Mouse (Mus musculus): ENCODE results near the gene Iba57. TPM values are rescaled to one million over a fixed set of nuclear protein-coding genes. Genes with fewer than 3 reads are reported as not detected.

Gene Iba57
- polyA plus RNA-seq, 1 experiment from 2014 or later, result 1.5 TPM

- under 1% methylated on average over 65 of the region's 67 CpGs for WGBS
- H3K4me1 ChIP-seq (ENCODE audit: control insufficient read depth, insufficient read depth, low read length), result peaks cover 3% of the 10 kb centered on the region; the same call in 1 of the 2 replicates
- H3K4me3 ChIP-seq (ENCODE audit: low read depth, low read length), result peak within 1 kb of the TSS; percentile 90
- peak within 1 kb of the TSS; percentile 89 for H3K27ac ChIP-seq (replicated peaks; ENCODE audit: low read depth, low read length)
- H3K27me3 ChIP-seq (ENCODE audit: control insufficient read depth, insufficient read depth, low read length), result no peaks in the 10 kb centered on the region
- H3K9ac ChIP-seq (replicated peaks; ENCODE audit: low read length), result peak within 1 kb of the TSS; percentile 86
- ATAC-seq (replicated peaks; ENCODE audit: insufficient number of reproducible peaks, low FRiP score, low TSS enrichment, low read depth), result peak; percentile 62
- peak within 1 kb of the TSS; percentile 77 for H3K4me2 ChIP-seq (ENCODE audit: low read depth, low read length)
- DNase-seq (ENCODE audit: low spot score), result peak; percentile 97
- H3K36me3 ChIP-seq (replicated peaks; ENCODE audit: control insufficient read depth, insufficient read depth, low read depth, low read length), result peaks cover 3% of the 10 kb centered on the region
- H3K9me3 ChIP-seq (replicated peaks; ENCODE audit: control insufficient read depth, low read length), result no peaks in the 10 kb centered on the region
Measured at GRCm38 (mm10) chr11:59208153-59208831, 44.8 kb upstream of the Iba57 start, which contains the start of gene 2310033P09Rik. Gene 2310033P09Rik, plus strand, starts transcription at chr11:59208321.

DNA sequence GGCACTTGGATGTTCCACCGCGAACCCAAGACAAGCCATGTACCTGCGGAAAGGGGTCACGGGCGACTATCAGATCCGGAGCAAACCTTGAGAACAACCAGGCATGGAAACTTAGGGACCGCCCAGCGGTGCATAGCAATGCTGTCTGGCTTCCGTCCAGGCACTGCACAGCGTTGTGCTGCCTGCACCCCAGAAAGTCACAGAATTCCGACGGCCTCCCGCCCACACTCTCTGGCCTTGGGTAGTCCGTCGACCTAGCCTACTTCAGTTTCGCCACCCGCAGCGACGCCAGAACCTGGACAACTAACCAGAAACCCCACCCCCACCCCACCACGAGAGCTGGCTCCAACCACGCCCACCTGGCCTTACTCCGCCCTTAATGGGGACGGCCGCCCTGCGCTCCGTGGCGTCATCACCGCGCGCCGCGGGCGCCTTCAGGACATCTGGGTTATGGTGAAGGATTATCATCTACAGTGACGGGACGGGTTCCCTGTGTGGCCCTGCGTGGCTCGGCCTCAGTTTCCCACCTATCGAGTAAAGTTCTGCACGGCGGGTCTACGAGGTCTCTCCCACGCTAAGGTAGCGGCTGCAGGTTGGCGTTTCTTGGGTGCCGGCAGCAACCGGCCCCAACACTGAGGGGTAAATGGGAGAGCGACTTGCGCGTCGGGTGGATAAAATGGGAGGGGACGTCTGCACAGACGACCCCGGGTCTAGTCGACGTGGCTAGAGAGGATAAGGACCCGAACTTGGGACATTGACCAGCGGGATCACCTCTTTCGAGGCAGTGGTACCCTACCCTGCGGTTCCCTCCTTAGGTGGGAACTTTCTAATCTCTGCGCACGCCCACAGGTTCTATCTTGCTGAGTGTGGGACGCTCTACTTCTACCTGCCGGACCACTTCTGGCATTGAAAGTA, 38.8 kb upstream of the Iba57 start, which contains the start of gene Mrpl55:
Mrpl55 (plus strand) TSS at position 406 of the 915 bp plus-strand sequence.
- Histone ChIP-seq H3K4me3 (ENCODE audit: low read depth, low read length) (peak within 1 kb of the TSS; percentile 84), H3K4me1 (ENCODE audit: control insufficient read depth, insufficient read depth, low read length) (no peaks in the 10 kb centered on the region; the same call in 1 of the 2 replicates), H3K27ac (replicated peaks; ENCODE audit: low read depth, low read length) (peak within 1 kb of the TSS; percentile 35; the same call in 1 of the 2 replicates), H3K36me3 (replicated peaks; ENCODE audit: control insufficient read depth, insufficient read depth, low read depth, low read length) (no peaks in the 10 kb centered on the region; the same call in none of the 2 replicates), H3K9ac (replicated peaks; ENCODE audit: low read length) (peak within 1 kb of the TSS; percentile 85), H3K27me3 (ENCODE audit: control insufficient read depth, insufficient read depth, low read length) (no peaks in the 10 kb centered on the region), H3K9me3 (replicated peaks; ENCODE audit: control insufficient read depth, low read length) (no peaks in the 10 kb centered on the region), H3K4me2 (ENCODE audit: low read depth, low read length) (peak within 1 kb of the TSS; percentile 76)
- DNase-seq (ENCODE audit: low spot score), result peak; percentile 96
- peak; percentile 90 for ATAC-seq (replicated peaks; ENCODE audit: insufficient number of reproducible peaks, low FRiP score, low TSS enrichment, low read depth)
- WGBS, result under 1% methylated on average over 63 of the region's 63 CpGs

GRCm38 (mm10) chr11:59201216-59202002, 37.9 kb upstream of the Iba57 start:
- Histone ChIP-seq H3K4me2 (ENCODE audit: low read depth, low read length) (peak overlapping the region; percentile 76), H3K4me3 (ENCODE audit: low read depth, low read length) (peak overlapping the region; percentile 84), H3K27ac (replicated peaks; ENCODE audit: low read depth, low read length) (no peak overlapping the region), H3K27me3 (ENCODE audit: control insufficient read depth, insufficient read depth, low read length) (no peaks in the 10 kb centered on the region), H3K9ac (replicated peaks; ENCODE audit: low read length) (peak overlapping the region; percentile 85), H3K36me3 (replicated peaks; ENCODE audit: control insufficient read depth, insufficient read depth, low read depth, low read length) (no peaks in the 10 kb centered on the region; the same call in none of the 2 replicates), H3K4me1 (ENCODE audit: control insufficient read depth, insufficient read depth, low read length) (no peaks in the 10 kb centered on the region; the same call in 1 of the 2 replicates), H3K9me3 (replicated peaks; ENCODE audit: control insufficient read depth, low read length) (no peaks in the 10 kb centered on the region)
- DNase-seq (ENCODE audit: low spot score), result no peak
- WGBS, result 33% methylated on average over 16 of the region's 16 CpGs
- ATAC-seq (replicated peaks; ENCODE audit: insufficient number of reproducible peaks, low FRiP score, low TSS enrichment, low read depth), result no peak

DNA sequence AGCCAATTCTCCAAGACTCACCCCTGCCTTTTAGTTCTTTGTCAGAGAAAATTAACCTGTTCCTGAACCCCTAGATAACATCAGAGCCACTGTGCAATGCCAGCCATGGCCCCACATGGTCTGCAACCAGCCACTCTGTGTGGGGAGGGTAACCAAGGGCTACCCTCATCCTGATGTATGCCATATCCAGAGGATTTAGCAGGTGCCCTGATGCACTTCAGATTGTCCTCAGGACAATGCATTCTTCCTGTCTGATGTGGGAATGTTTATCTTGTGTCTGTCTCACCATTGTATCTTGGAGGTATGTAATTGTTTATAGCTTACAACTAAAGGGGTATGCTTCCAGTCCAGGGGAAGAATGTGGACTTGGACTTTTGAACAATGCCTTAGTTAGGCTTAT, 32.7 kb upstream of the Iba57 start:
- H3K4me3 ChIP-seq (ENCODE audit: low read depth, low read length), result no peak overlapping the region
- no peak overlapping the region for H3K27ac ChIP-seq (replicated peaks; ENCODE audit: low read depth, low read length)
- no peaks in the 10 kb centered on the region for H3K27me3 ChIP-seq (ENCODE audit: control insufficient read depth, insufficient read depth, low read length)
- ATAC-seq (replicated peaks; ENCODE audit: insufficient number of reproducible peaks, low FRiP score, low TSS enrichment, low read depth) (no peak), DNase-seq (ENCODE audit: low spot score) (no peak)
- no peaks in the 10 kb centered on the region for H3K9me3 ChIP-seq (replicated peaks; ENCODE audit: control insufficient read depth, low read length)
- no peaks in the 10 kb centered on the region; the same call in 1 of the 2 replicates for H3K36me3 ChIP-seq (replicated peaks; ENCODE audit: control insufficient read depth, insufficient read depth, low read depth, low read length)
- no peaks in the 10 kb centered on the region; the same call in 1 of the 2 replicates for H3K4me1 ChIP-seq (ENCODE audit: control insufficient read depth, insufficient read depth, low read length)
- H3K4me2 ChIP-seq (ENCODE audit: low read depth, low read length), result no peak overlapping the region
- no peak overlapping the region for H3K9ac ChIP-seq (replicated peaks; ENCODE audit: low read length)

- Histone ChIP-seq H3K4me1 (ENCODE audit: control insufficient read depth, insufficient read depth, low read length) (no peaks in the 10 kb centered on the region), H3K9ac (replicated peaks; ENCODE audit: low read length) (peak within 1 kb of the TSS; percentile 73)
- ATAC-seq (replicated peaks; ENCODE audit: insufficient number of reproducible peaks, low FRiP score, low TSS enrichment, low read depth), result no peak
Measured at GRCm38 (mm10) chr11:59192059-59192386, 28.5 kb upstream of the Iba57 start, which contains the start of gene Guk1. Gene Guk1, minus strand, starts transcription at chr11:59192212.

DNA sequence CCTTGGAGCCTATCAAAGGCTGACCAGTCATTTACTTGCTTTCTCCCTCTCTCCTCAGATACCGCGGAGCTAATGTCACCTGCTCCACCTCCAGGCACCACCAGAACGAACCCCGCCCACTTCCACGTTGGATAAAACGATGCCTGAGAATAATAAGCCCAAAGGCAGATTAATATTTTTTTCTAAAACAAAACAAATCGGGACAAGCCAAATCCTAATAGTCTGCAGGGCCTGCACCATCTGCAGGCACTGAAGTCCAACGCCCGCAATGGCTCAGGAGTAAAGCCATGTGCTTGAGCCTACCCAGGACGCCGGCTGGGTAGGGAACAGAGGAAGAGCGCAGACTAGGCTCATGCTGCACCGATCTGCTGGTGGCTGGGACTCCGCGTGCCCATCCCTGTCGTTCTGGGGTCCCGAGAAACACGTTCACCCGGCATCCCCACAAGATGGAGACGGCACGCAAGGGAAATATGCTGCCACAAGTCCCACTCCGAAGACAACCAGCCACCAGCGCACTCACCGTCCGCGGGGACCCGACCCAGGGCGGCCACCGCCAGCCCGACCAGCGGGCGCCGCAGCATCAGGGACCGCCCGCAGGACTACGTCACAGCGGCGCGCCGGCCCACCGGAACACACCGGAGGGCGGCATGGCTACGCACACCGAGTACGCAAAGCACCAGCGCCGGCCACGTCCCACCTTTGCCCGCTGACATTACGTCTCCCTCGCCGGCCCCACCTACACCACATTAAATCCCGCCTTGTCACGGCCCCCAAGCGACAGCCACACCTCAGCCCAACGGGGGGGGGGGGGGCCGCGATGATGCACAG, 27.9 kb upstream of the Iba57 start:
- Histone ChIP-seq H3K27me3 (ENCODE audit: control insufficient read depth, insufficient read depth, low read length) (no peaks in the 10 kb centered on the region), H3K4me2 (ENCODE audit: low read depth, low read length) (peak overlapping the region; percentile 72), H3K9ac (replicated peaks; ENCODE audit: low read length) (peak overlapping the region; percentile 73), H3K4me3 (ENCODE audit: low read depth, low read length) (peak overlapping the region; percentile 64), H3K27ac (replicated peaks; ENCODE audit: low read depth, low read length) (peak overlapping the region; percentile 75), H3K9me3 (replicated peaks; ENCODE audit: control insufficient read depth, low read length) (no peaks in the 10 kb centered on the region), H3K4me1 (ENCODE audit: control insufficient read depth, insufficient read depth, low read length) (no peaks in the 10 kb centered on the region), H3K36me3 (replicated peaks; ENCODE audit: control insufficient read depth, insufficient read depth, low read depth, low read length) (no peaks in the 10 kb centered on the region)
- peak; percentile 95 for ATAC-seq (replicated peaks; ENCODE audit: insufficient number of reproducible peaks, low FRiP score, low TSS enrichment, low read depth)
- peak; percentile 92 for DNase-seq (ENCODE audit: low spot score)
- under 1% methylated on average over 57 of the region's 59 CpGs for WGBS

More at GRCm38 (mm10) chr11:59192059-59192386, 28.5 kb upstream of the Iba57 start, which contains the start of gene Guk1:
- Histone ChIP-seq H3K27me3 (ENCODE audit: control insufficient read depth, insufficient read depth, low read length) (no peaks in the 10 kb centered on the region), H3K4me2 (ENCODE audit: low read depth, low read length) (peak within 1 kb of the TSS; percentile 72), H3K36me3 (replicated peaks; ENCODE audit: control insufficient read depth, insufficient read depth, low read depth, low read length) (no peaks in the 10 kb centered on the region), H3K4me3 (ENCODE audit: low read depth, low read length) (peak within 1 kb of the TSS; percentile 64), H3K27ac (replicated peaks; ENCODE audit: low read depth, low read length) (peak within 1 kb of the TSS; percentile 75), H3K9me3 (replicated peaks; ENCODE audit: control insufficient read depth, low read length) (no peaks in the 10 kb centered on the region)
- WGBS, result 5% methylated on average over 16 of the region's 16 CpGs
- no peak for DNase-seq (ENCODE audit: low spot score)

GRCm38 (mm10) chr11:59187706-59188105, 24.2 kb upstream of the Iba57 start:
- no peak overlapping the region for H3K4me2 ChIP-seq (ENCODE audit: low read depth, low read length)
- H3K4me3 ChIP-seq (ENCODE audit: low read depth, low read length), result no peak overlapping the region
- DNase-seq (ENCODE audit: low spot score), result no peak
- no peaks in the 10 kb centered on the region for H3K27me3 ChIP-seq (ENCODE audit: control insufficient read depth, insufficient read depth, low read length)
- WGBS, result 85% methylated on average over 6 of the region's 6 CpGs
- H3K4me1 ChIP-seq (ENCODE audit: control insufficient read depth, insufficient read depth, low read length), result no peaks in the 10 kb centered on the region
- H3K9ac ChIP-seq (replicated peaks; ENCODE audit: low read length), result no peak overlapping the region
- H3K9me3 ChIP-seq (replicated peaks; ENCODE audit: control insufficient read depth, low read length), result no peaks in the 10 kb centered on the region
- H3K36me3 ChIP-seq (replicated peaks; ENCODE audit: control insufficient read depth, insufficient read depth, low read depth, low read length), result peaks cover 4% of the 10 kb centered on the region
- no peak for ATAC-seq (replicated peaks; ENCODE audit: insufficient number of reproducible peaks, low FRiP score, low TSS enrichment, low read depth)
- H3K27ac ChIP-seq (replicated peaks; ENCODE audit: low read depth, low read length), result no peak overlapping the region

Data from embryonic facial prominence, embryonic 11.5 days (tissue).